Mouse (Mus musculus): Measurements from ENCODE around the gene Fdxr. TPM values are rescaled to one million over a fixed set of nuclear protein-coding genes. Genes with fewer than 3 reads are reported as not detected.

The Fdxr gene
- polyA plus RNA-seq, 1 experiment from 2014 or later = 19.4 TPM

Small RNA genes lying within 50 kb of the gene (microRNA-seq; reads per million reads assigned to microRNA genes)
- not detected for gene Gm25837

Other genes with a start within 250 kb of the Fdxr start
- gene Cd300ld5, start 239.3 kb downstream of the Fdxr start, polyA plus RNA-seq (2015; fragmentation: Nextera tagmentation; extraction: Ambion mirVana) = not detected in 2 replicates
- gene Cd300ld3, start 228.6 kb downstream of the Fdxr start, polyA plus RNA-seq (2015; fragmentation: Nextera tagmentation; extraction: Ambion mirVana) = not detected in 2 replicates
- gene Cd300e, start 214.9 kb downstream of the Fdxr start, polyA plus RNA-seq (2015; fragmentation: Nextera tagmentation; extraction: Ambion mirVana) = not detected in 2 replicates
- 0.69 and 1.1 TPM in 2 replicates for gene Rab37, start 185.6 kb downstream of the Fdxr start, polyA plus RNA-seq (2015; fragmentation: Nextera tagmentation; extraction: Ambion mirVana)
- 0.14 TPM in 1 of 2 replicates, not detected in the other for gene Cd300lf, start 143.1 kb downstream of the Fdxr start, polyA plus RNA-seq (2015; fragmentation: Nextera tagmentation; extraction: Ambion mirVana)
- 50.6 and 58.1 TPM in 2 replicates for gene Slc9a3r1, start 113.7 kb downstream of the Fdxr start, polyA plus RNA-seq (2015; fragmentation: Nextera tagmentation; extraction: Ambion mirVana)
- 11.6 and 11.8 TPM in 2 replicates for gene Tmem104, start 89.6 kb downstream of the Fdxr start, polyA plus RNA-seq (2015; fragmentation: Nextera tagmentation; extraction: Ambion mirVana)
- 16.3 and 24.1 TPM in 2 replicates for gene Nat9, start 89.2 kb downstream of the Fdxr start, polyA plus RNA-seq (2015; fragmentation: Nextera tagmentation; extraction: Ambion mirVana)
- 0.55 and 0.57 TPM in 2 replicates for gene Grin2c, start 9.8 kb downstream of the Fdxr start, polyA plus RNA-seq (2015; fragmentation: Nextera tagmentation; extraction: Ambion mirVana)
- 0.65 and 1.1 TPM in 2 replicates for gene Fads6, start 20.6 kb upstream of the Fdxr start, polyA plus RNA-seq (2015; fragmentation: Nextera tagmentation; extraction: Ambion mirVana)
- gene Otop2, start 30.1 kb upstream of the Fdxr start, polyA plus RNA-seq (2015; fragmentation: Nextera tagmentation; extraction: Ambion mirVana) = not detected in 2 replicates
- gene Ush1g, start 45.0 kb upstream of the Fdxr start, polyA plus RNA-seq (2015; fragmentation: Nextera tagmentation; extraction: Ambion mirVana) = 0.14 and 0.18 TPM in 2 replicates
- gene Otop3, start 57.7 kb upstream of the Fdxr start, polyA plus RNA-seq (2015; fragmentation: Nextera tagmentation; extraction: Ambion mirVana) = 1.4 and 2.1 TPM in 2 replicates
- 41.5 and 44.6 TPM in 2 replicates for gene Hid1, start 90.7 kb upstream of the Fdxr start, polyA plus RNA-seq (2015; fragmentation: Nextera tagmentation; extraction: Ambion mirVana)
- gene Cdr2l, start 104.9 kb upstream of the Fdxr start, polyA plus RNA-seq (2015; fragmentation: Nextera tagmentation; extraction: Ambion mirVana) = 23.7 and 24.1 TPM in 2 replicates
- 182 and 203 TPM in 2 replicates for gene Mrpl58, start 126.7 kb upstream of the Fdxr start, polyA plus RNA-seq (2015; fragmentation: Nextera tagmentation; extraction: Ambion mirVana)
- gene Atp5h, start 142.9 kb upstream of the Fdxr start, polyA plus RNA-seq (2015; fragmentation: Nextera tagmentation; extraction: Ambion mirVana) = 920 and 1,025 TPM in 2 replicates
- gene Kctd2, start 143.1 kb upstream of the Fdxr start, polyA plus RNA-seq (2015; fragmentation: Nextera tagmentation; extraction: Ambion mirVana) = 22.9 and 23.5 TPM in 2 replicates
- not detected in 2 replicates for gene Trim80, start 163.5 kb upstream of the Fdxr start, polyA plus RNA-seq (2015; fragmentation: Nextera tagmentation; extraction: Ambion mirVana)
- gene Slc16a5, start 185.4 kb upstream of the Fdxr start, polyA plus RNA-seq (2015; fragmentation: Nextera tagmentation; extraction: Ambion mirVana) = 0.20 TPM in 1 of 2 replicates, not detected in the other
- gene Armc7, start 198.6 kb upstream of the Fdxr start, polyA plus RNA-seq (2015; fragmentation: Nextera tagmentation; extraction: Ambion mirVana) = 13.1 and 14.4 TPM in 2 replicates
- gene Nt5c, start 214.8 kb upstream of the Fdxr start, polyA plus RNA-seq (2015; fragmentation: Nextera tagmentation; extraction: Ambion mirVana) = 95.6 and 96.7 TPM in 2 replicates
- gene Jpt1, start 237.3 kb upstream of the Fdxr start, polyA plus RNA-seq (2015; fragmentation: Nextera tagmentation; extraction: Ambion mirVana) = 1,262 and 1,276 TPM in 2 replicates